Mouse (Mus musculus) ES-Bruce4 (cell line): ENCODE results near the gene Cep128. TPM values are rescaled to one million over a fixed set of nuclear protein-coding genes. Genes with fewer than 3 reads are reported as not detected.

Experiments
- H3K27ac ChIP-seq: 2 replicates; pipeline ENCODE4 v1.5.1; 2012; ENCODE audit warnings: low read length, inconsistent platforms; ENCODE audit not compliant: insufficient read depth
- H3K27me3 ChIP-seq: 2 replicates; pipeline ENCODE4 v1.6.1; 2012; ENCODE audit warnings: mild to moderate bottlenecking, low read length, inconsistent platforms; ENCODE audit not compliant: control insufficient read depth, poor library complexity, insufficient read depth, severe bottlenecking
- H3K36me3 ChIP-seq: 2 replicates; pipeline ENCODE4 v1.6.1; 2012; ENCODE audit warnings: inconsistent platforms, mild to moderate bottlenecking, low read length, moderate library complexity; ENCODE audit not compliant: control insufficient read depth, poor library complexity, insufficient read depth, severe bottlenecking
- H3K4me1 ChIP-seq: one replicate; pipeline ENCODE4 v1.8.1; 2011; ENCODE audit warnings: low read length; ENCODE audit not compliant: control insufficient read depth, insufficient read depth
- H3K4me3 ChIP-seq: 2 replicates; pipeline ENCODE4 v1.5.1; 2011; ENCODE audit warnings: low read depth, mild to moderate bottlenecking, low read length
- H3K9ac ChIP-seq: 2 replicates; pipeline ENCODE4 v1.6.1; 2012; ENCODE audit warnings: low read depth, mild to moderate bottlenecking, inconsistent platforms; ENCODE audit not compliant: poor library complexity, severe bottlenecking
- H3K9me3 ChIP-seq: replicated peaks from 2 replicates; pipeline ENCODE4 v1.6.1; 2012; ENCODE audit warnings: mild to moderate bottlenecking, low read length, inconsistent platforms; ENCODE audit not compliant: control insufficient read depth, poor library complexity, insufficient read depth, severe bottlenecking
- CTCF ChIP-seq: IDR thresholded peaks from one replicate; pipeline ENCODE4 v1.8.1; 2011; ENCODE audit warnings: low read depth, low read length
- EP300 ChIP-seq: IDR thresholded peaks from 2 replicates; pipeline ENCODE4 v1.6.1; 2011; ENCODE audit warnings: low read depth, low read length; ENCODE audit not compliant: insufficient read depth
- POLR2A ChIP-seq: IDR thresholded peaks from one replicate; pipeline ENCODE4 v1.8.1; 2011; ENCODE audit warnings: low read length; ENCODE audit not compliant: insufficient read depth
- polyA plus RNA-seq: library from polyadenylated mRNA; stranded (reverse); fragments of >200 nt; gene quantifications from 2 replicates; pipeline ENCODE4 v1.2.4, GENCODE M21; 2011; ENCODE audit warnings: low read depth; ENCODE audit not compliant: missing spikeins, insufficient read depth, insufficient read length

Gene Cep128
- polyA plus RNA-seq, 1 experiment: 18.3 TPM

- H3K36me3 ChIP-seq: no peaks in the 10 kb centered on the region
- TF ChIP-seq CTCF: no peak
- no peak for TF ChIP-seq EP300
- no peak for TF ChIP-seq POLR2A
- H3K27me3 ChIP-seq: no peaks in the 10 kb centered on the region
These were observed 286.3 kb downstream of the Cep128 start for GRCm38 (mm10) chr12:91097869-91098268.

GRCm38 (mm10) chr12:91096197-91096596 is 288.0 kb downstream of the Cep128 start:
- TF ChIP-seq EP300 (no peak), CTCF (no peak)
- Histone ChIP-seq H3K9ac (no peak overlapping the region), H3K36me3 (no peaks in the 10 kb centered on the region), H3K4me1 (no peaks in the 10 kb centered on the region), H3K4me3 (no peak overlapping the region), H3K9me3 (no peaks in the 10 kb centered on the region), H3K27ac (no peak overlapping the region), H3K27me3 (no peaks in the 10 kb centered on the region)

More at GRCm38 (mm10) chr12:91097869-91098268, 286.3 kb downstream of the Cep128 start:
- no peaks in the 10 kb centered on the region for H3K4me1 ChIP-seq
- H3K27ac ChIP-seq: no peak overlapping the region
- no peaks in the 10 kb centered on the region for H3K9me3 ChIP-seq
- H3K4me3 ChIP-seq: no peak overlapping the region
- no peak overlapping the region for H3K9ac ChIP-seq

- H3K4me1 ChIP-seq: no peaks in the 10 kb centered on the region
- H3K4me3 ChIP-seq: no peak overlapping the region
- no peaks in the 10 kb centered on the region for H3K9me3 ChIP-seq
- H3K27ac ChIP-seq: no peak overlapping the region
- H3K27me3 ChIP-seq: no peaks in the 10 kb centered on the region
- TF ChIP-seq EP300 (no peak), POLR2A (no peak)
- H3K9ac ChIP-seq: no peak overlapping the region
- H3K36me3 ChIP-seq: no peaks in the 10 kb centered on the region
These were observed 295.9 kb downstream of the Cep128 start for GRCm38 (mm10) chr12:91088271-91088670.

DNA sequence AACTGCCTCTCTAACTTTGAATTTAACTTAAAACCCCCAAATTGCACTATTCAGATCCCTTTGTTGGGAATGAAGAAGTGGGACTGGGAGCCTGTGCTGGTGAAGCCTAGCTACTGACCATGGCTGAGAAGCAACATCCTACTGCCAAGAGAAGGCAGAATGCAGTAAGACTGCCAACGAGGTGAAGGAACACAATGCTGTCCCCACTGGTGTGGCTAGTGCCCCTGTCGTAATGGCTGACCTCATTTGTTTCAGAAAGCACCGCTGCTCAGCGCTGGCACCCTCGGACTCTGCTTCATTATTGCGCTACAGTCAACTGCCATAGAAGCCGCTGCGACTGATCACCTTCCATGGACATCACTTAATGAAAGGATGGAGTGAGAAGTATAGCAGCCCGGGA is 298.2 kb downstream of the Cep128 start:
- H3K27me3 ChIP-seq: no peaks in the 10 kb centered on the region
- no peak overlapping the region for H3K27ac ChIP-seq
- no peaks in the 10 kb centered on the region for H3K4me1 ChIP-seq
- H3K9me3 ChIP-seq: no peaks in the 10 kb centered on the region
- no peaks in the 10 kb centered on the region for H3K36me3 ChIP-seq
- TF ChIP-seq POLR2A (no peak), CTCF (no peak), EP300 (no peak)
- no peak overlapping the region for H3K9ac ChIP-seq
- H3K4me3 ChIP-seq: no peak overlapping the region

DNA sequence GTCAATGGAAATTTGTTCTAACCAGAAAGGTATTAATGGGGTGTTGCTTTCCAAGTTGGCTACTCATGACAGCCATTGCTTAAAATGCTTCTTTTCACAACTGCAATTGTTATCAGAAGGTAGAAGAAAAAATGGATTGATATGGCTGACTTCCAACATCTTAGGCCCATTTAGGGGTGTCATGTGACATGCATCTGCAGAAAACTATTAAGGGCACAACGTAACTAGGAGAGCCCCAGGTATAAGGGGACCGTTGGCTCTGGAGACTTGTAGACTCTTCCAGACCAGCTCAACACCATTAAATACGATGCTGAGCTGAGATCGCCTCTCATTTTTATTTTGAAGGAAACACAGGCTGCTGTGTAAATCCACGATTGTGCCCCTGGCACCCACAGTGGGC is 308.6 kb downstream of the Cep128 start:
- Histone ChIP-seq H3K9ac (no peak overlapping the region), H3K4me3 (no peak overlapping the region), H3K27me3 (no peaks in the 10 kb centered on the region), H3K27ac (no peak overlapping the region), H3K9me3 (no peaks in the 10 kb centered on the region), H3K4me1 (no peaks in the 10 kb centered on the region), H3K36me3 (no peaks in the 10 kb centered on the region)
- no peak for TF ChIP-seq EP300
- no peak for TF ChIP-seq CTCF
- TF ChIP-seq POLR2A: no peak

DNA sequence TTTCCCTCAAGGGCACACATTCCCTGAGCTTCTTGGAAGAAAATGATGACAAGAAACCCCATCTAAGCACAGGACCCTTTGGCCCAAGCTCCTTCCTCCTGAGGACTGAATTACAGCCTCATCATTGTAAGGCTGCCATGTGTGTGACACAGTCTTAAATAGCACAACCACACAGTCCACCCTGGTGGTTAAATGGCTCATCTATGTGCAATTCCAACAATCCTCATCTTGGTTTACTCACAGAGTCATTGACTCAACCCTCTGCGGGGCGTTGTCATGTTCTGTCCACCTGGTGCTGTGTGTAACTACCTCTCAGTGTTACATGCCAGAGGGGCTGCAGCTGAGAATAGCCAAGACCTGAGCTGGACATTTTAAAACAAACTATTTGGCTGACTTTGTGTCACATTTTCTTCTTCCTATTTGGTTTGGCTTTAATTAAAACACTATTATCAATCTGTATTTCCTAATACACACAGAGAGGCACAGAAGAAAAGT is 313.6 kb downstream of the Cep128 start:
- H3K27ac ChIP-seq: no peak overlapping the region
- no peaks in the 10 kb centered on the region for H3K9me3 ChIP-seq
- no peaks in the 10 kb centered on the region for H3K4me1 ChIP-seq
- no peak for TF ChIP-seq POLR2A
- TF ChIP-seq EP300: no peak
- H3K36me3 ChIP-seq: no peaks in the 10 kb centered on the region
- H3K9ac ChIP-seq: no peak overlapping the region
- no peaks in the 10 kb centered on the region for H3K27me3 ChIP-seq
- H3K4me3 ChIP-seq: no peak overlapping the region
